Mouse (Mus musculus): ENCODE results near the gene Pcgf2. TPM values are rescaled to one million over a fixed set of nuclear protein-coding genes. Genes with fewer than 3 reads are reported as not detected.
A peak's percentile ranks its signal among the peaks of the same experiment; 100 is the strongest.
"Not testable (repeated sequence)": the region's sequence is repeated elsewhere in the genome, so short reads cannot be mapped to it uniquely, and the experiment has no call there.

Pcgf2 gene
- total RNA-seq, 2 experiments from 2014 or later: 2.1 to 2.3 TPM

DNA sequence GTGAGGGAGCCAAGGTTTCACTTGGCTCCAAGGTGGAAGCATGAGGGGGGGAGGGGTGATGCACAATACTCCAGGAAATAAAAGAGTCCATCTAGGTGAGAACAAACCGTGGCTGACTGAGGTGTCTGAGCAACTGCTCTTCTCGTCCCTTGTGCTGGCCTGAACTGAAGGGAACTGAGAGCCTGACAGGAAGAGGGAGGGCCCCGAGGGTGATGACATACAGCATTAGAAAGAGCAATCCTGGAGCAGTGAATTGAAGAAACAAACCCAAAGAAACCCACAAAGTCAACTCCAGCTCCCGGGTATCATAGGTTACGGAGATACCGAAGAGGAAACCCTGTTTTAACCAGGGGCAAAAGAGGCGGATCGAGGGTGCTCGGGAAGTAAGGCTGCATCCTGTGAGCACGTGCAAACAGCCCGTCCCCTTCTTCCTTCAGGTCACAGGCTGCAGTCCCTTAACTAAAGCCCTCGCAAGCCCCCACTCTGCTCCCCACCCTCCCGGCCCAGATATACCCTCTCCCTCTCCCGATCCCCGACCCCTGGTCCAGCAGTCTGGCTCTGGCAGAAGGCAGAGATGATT, 18.1 kb upstream of the Pcgf2 start:
- DNase-seq: no peak
- intact Hi-C loops (cut with DNase I): no loop called here

- intact Hi-C loops (cut with DNase I): no loop called here
Measured at GRCm38 (mm10) chr11:97717369-97718280, 17.3 kb upstream of the Pcgf2 start.

GRCm38 (mm10) chr11:97716021-97716420, 15.7 kb upstream of the Pcgf2 start:
- intact Hi-C loops (cut with DNase I): no loop called here
- no peak for DNase-seq

More at GRCm38 (mm10) chr11:97717369-97718280, 17.3 kb upstream of the Pcgf2 start:
- no peak for DNase-seq

DNA sequence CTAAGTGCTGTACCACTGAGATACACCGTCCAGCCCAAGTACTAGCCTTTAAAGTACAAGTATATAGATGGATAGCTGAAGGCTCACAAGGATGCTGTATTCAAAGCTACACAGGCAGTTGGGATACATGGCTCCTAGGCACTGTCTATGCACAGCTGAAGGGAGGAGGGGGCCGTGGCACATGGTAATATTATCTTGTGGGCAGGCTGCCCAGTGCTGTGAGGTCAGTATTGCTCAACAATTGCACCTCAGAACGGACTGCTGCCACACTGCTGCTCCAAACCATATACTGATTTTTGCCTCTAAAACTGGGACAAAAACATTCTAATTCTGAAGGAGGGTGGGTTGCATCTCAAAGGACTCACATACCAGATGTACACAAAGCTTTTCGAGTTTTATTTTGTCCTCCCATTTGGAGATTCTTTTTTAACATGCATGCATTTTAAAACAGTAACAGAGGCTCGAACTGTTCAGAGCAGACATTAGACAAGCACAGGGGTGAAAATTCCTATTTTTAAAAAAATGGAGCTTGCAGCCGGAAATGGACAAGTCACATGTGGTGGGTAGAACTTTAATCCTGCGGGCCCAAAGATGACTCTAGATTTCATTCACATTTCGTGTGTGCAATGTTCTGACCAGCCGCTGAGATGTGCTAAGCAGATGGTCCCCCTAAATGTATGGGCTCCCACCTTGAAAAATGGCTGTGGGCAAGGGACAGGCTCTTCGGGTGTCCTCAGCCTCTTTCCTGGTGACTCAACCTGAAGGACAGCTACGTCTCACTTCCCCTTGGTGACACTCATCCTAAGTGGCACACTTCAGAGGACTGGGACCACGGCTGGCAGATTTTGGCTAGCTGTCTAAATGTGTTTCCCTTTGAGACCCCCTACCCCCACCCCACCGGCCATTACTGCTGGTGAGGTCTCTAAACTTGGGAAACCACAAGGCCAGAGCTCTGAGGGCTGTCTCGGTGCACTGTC, 14.8 kb upstream of the Pcgf2 start:
- DNase-seq: peak; percentile 50 to 60
- intact Hi-C loops (cut with DNase I): no loop called here

DNA sequence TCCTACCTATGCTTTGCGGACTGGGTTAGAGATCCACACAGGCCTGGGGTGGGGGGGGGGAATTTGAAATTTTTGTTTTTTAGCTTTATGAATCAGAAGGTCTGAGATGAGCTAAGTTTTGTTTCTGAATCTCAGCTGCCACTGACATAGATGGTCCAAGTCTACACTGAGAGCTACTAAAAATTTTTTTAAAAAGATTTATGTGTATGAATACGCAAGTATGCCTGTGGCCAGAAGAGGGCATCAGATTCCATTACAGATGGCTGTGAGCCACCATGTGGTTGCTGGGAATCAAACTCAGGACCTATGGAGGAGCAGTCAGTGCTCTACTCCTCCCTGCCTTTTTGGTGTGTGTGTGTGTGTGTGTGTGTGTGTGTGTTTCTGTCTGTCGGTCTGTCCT, 14.1 kb upstream of the Pcgf2 start:
- DNase-seq: no peak
- intact Hi-C loops (cut with DNase I): no loop called here

GRCm38 (mm10) chr11:97713896-97714295, 13.6 kb upstream of the Pcgf2 start:
- DNase-seq: peak; percentile 49 to 56
- intact Hi-C loops (cut with DNase I): no loop called here

DNA sequence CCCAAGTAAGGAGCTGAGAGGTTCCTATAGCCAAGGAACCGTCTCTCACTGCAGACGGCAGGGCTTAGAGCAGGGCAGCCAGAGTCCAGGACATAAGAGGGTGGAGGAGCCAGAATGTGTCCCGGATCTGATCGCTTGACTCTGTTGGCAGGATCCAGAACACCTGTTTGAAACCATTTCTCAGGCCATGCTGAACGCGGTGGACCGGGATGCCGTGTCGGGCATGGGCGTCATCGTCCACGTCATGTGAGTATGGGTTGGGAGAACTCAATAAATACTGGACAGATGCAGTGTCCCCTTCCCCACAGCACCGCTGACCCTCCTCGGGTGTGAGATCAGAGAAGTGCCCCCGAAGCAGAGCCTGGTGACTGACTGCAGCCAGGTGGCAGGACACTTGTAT, 12.0 kb upstream of the Pcgf2 start:
- intact Hi-C loops (cut with DNase I): no loop called here
- DNase-seq: peak in 1 of 2 experiments; percentile 42

DNA sequence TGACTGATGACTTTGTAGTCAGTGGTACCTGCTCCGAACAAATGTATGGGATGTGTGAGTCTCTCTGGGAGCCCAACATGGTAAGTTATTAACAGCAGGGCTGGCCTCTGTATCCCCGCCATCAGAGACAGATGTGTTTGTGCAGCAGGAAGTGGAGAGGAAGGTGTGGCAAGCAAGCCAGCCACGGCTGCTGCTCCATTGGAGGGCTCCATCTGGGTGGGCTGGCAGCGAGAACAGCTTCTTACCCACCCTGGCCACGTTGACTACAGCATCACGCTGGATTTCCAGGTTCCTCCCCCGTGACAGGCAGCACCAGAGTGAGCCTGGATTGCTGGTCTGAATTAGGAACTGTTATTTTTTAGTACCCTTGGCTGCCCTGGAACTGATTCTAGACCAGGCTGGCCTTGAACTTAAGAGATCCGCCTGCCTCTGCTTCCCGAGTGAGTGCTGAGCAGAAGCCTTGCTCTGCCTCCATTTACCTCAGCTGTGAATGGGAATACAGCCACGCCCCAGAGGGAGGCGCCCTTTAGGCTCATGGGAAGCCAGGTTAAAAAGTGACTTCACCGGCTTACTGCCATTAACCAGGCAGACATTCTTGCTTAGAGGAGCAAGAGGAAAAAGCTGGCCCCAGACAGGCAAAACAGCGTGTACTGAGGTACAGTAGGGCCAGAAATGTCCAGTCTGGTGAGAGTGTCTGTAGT, 11.1 kb upstream of the Pcgf2 start:
- intact Hi-C loops (cut with DNase I): no loop called here
- DNase-seq: no peak

GRCm38 (mm10) chr11:97710067-97710466, 9.8 kb upstream of the Pcgf2 start:
- DNase-seq; intact Hi-C loops (cut with DNase I): not testable (repeated sequence)

GRCm38 (mm10) chr11:97703039-97703826, 2.9 kb upstream of the Pcgf2 start, which contains the start of gene Psmb3:
TSS of gene Psmb3 (plus strand) at chr11:97703399.
- DNase-seq: peak; percentile 87 to 99
- intact Hi-C loops (cut with DNase I): loop anchor here (5.0 kb wide), 1 partner anchor 39 kb away; the partner anchor contains the start of gene Pip4k2b

DNA sequence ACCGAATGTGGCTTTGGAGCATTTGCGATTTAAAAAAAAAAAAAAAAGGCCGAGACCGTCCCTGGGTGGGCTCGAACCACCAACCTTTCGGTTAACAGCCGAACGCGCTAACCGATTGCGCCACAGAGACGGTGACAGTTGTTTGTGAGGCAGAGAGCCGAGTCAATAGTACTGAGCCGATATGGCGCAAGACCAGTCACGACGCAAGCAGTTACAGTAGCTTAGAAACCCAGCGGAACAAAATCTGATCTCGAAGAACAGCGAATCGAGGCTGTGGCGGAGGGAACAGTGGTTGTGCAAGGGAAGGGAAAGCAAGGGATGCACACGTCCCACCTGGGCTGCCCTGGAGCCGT, 2.1 kb upstream of the Pcgf2 start:
- intact Hi-C loops (cut with DNase I): loop anchor here (5.0 kb wide), 1 partner anchor 40 kb away; the partner anchor contains the start of gene Pip4k2b
- DNase-seq: peak; percentile 84 to 95

- no peak for DNase-seq
- intact Hi-C loops (cut with DNase I): loop anchor here (5.0 kb wide), 1 partner anchor 41 kb away; the partner anchor contains the start of gene Pip4k2b
Measured at GRCm38 (mm10) chr11:97701581-97702392, 1.5 kb upstream of the Pcgf2 start.

GRCm38 (mm10) chr11:97700746-97701580, 666 bp upstream of the Pcgf2 start:
- no peak for DNase-seq
- intact Hi-C loops (cut with DNase I): loop anchor here (5.0 kb wide), 1 partner anchor 41 kb away; the partner anchor contains the start of gene Pip4k2b

- peak; percentile 69 to 78 for DNase-seq
- intact Hi-C loops (cut with DNase I): loop anchor here (5.0 kb wide), 1 partner anchor 43 kb away; the partner anchor contains the start of gene Pip4k2b
Measured at GRCm38 (mm10) chr11:97699626-97700002, 683 bp downstream of the Pcgf2 start.

DNA sequence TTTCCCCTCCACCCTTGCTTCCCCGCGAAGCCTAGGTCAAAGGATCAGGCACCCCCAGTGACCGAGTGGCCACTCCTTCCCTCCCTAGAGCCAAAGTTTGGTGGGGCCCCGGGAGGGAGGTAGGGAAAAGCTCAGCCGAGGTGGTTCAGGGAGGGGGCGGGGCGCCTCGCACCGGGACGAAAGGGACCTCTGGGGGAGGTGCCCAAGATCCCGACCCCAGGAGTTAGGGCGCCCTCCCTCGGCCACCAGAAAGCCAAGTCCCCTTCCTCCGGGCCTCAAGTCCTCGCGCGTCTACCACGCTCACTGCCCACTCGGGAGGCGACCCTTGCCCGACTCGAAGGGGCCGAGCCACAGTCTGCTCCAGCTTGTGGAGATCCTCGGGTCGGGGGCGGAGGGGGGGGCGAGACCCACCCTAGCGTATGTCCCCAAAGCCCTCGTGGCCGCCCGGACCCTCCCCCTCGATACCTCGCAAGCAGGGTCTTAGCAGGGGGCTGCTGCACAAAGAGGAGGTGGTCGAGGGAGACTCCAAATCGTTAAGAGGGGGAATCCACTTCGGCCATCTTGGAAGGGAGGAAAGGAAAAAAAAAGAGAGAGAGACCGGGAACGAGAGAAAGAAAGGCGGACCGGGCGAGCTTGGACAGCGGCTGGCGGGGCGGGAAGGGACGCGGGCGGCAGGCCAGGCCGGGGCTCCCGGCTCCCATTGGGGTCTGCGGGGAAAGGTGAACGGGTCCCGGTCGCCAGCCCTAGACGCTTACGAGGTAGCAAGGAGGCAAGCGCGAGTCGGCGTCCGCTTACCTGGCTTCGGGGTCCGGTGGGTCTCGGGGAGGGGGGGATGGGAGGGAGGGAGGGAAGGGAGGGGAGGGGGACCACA, 1.3 kb downstream of the Pcgf2 start:
- intact Hi-C loops (cut with DNase I): no loop called here

GRCm38 (mm10) chr11:97697891-97698529, 2.3 kb downstream of the Pcgf2 start:
- intact Hi-C loops (cut with DNase I): no loop called here
- no peak for DNase-seq

More for the DNA sequence above, 1.3 kb downstream of the Pcgf2 start:
- DNase-seq: peak in 1 of 2 experiments; percentile 65
